In the genomic region with DNA sequence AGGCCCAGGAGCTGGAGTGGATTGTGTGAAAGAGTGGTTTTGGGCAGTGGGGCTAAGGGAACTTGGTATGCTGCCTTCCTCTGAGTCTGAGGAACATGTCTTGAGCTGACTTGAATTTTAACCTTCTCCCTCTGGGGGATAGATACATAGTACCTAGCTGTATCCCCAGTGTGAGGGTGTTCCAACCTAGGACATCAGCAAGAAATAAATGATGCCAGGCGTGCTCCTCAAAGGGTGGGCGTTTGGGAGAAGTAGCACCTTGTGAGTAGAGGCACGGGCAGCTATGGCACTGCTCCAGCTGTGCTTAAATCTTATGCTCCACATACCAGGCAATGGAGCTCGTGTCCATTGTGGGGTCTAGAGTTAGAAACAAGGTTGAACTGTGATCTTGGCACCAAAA, we compare ENCODE assay signal across 25 mouse cellular contexts. TPM values are rescaled to one million over a fixed set of nuclear protein-coding genes. Genes with fewer than 3 reads are reported as not detected.
DNase-seq lines count a peak whose midpoint lies in the region; ATAC-seq and TF ChIP-seq lines count a peak whose summit lies in the region.
"Had no signal": no experiment of that assay in that cellular context is flagged by ENCODE, and none has a peak within 500 bp of the region (broad histone marks: within the 10 kb centered on the region; RNA-seq: fewer than 3 reads in every experiment).

No protein-coding gene starts in this region.

- 85% methylated on average over 4 of the region's 4 CpGs for WGBS in heart, embryonic 13.5 days
- WGBS in heart, embryonic 12.5 days, result 80% methylated on average over 4 of the region's 4 CpGs
- WGBS in kidney, postnatal 0 days, result 86% methylated on average over 4 of the region's 4 CpGs
- WGBS in neural tube, embryonic 13.5 days, result 90% methylated on average over 4 of the region's 4 CpGs

- no peaks in the 10 kb centered on the region for H3K9me3 ChIP-seq in heart, embryonic 13.5 days
- no peaks in the 10 kb centered on the region for H3K9me3 ChIP-seq in heart, embryonic 12.5 days (replicated peaks)
- H3K9me3 ChIP-seq in kidney, postnatal 0 days (replicated peaks; ENCODE audit: low read length), result no peaks in the 10 kb centered on the region
- no peaks in the 10 kb centered on the region for H3K9me3 ChIP-seq in neural tube, embryonic 13.5 days
- H3K9me3 ChIP-seq: embryonic facial prominence, embryonic 12.5 days; embryonic facial prominence, embryonic 15.5 days had no signal

- no peak overlapping the region for H3K27ac ChIP-seq in heart, embryonic 13.5 days (replicated peaks)
- H3K27ac ChIP-seq in heart, embryonic 12.5 days (ENCODE audit: poor library complexity, severe bottlenecking), result no peak overlapping the region
- no peak overlapping the region for H3K27ac ChIP-seq in kidney, postnatal 0 days
- H3K27ac ChIP-seq in neural tube, embryonic 13.5 days (replicated peaks), result no peak overlapping the region
- H3K27ac ChIP-seq: embryonic facial prominence, embryonic 12.5 days; embryonic facial prominence, embryonic 15.5 days; gastrocnemius, adult 2 months; hindbrain, embryonic 14.5 days; hindbrain, postnatal 0 days had no signal

- no peak for TF ChIP-seq CTCF in kidney, postnatal 0 days (IDR thresholded peaks at IDR 0.05; ENCODE audit: low read depth)

- H3K4me2 ChIP-seq in heart, embryonic 13.5 days, result peak overlapping the region; percentile 88; the same call in 1 of the 2 replicates
- H3K4me2 ChIP-seq in heart, embryonic 12.5 days, result no peak overlapping the region
- H3K4me2 ChIP-seq in kidney, postnatal 0 days (ENCODE audit: low read length), result peak overlapping the region; percentile 7; the same call in 1 of the 2 replicates
- H3K4me2 ChIP-seq in neural tube, embryonic 13.5 days, result no peak overlapping the region
- H3K4me2 ChIP-seq: embryonic facial prominence, embryonic 12.5 days; embryonic facial prominence, embryonic 15.5 days; hindbrain, embryonic 14.5 days had no signal

- H3K4me3 ChIP-seq in heart, embryonic 13.5 days, result no peak overlapping the region
- H3K4me3 ChIP-seq in heart, embryonic 12.5 days, result no peak overlapping the region
- no peak overlapping the region for H3K4me3 ChIP-seq in kidney, postnatal 0 days (replicated peaks; ENCODE audit: low read depth, low read length)
- H3K4me3 ChIP-seq in neural tube, embryonic 13.5 days, result no peak overlapping the region
- H3K4me3 ChIP-seq: embryonic facial prominence, embryonic 12.5 days; embryonic facial prominence, embryonic 15.5 days; gastrocnemius, adult 2 months had no signal

- peaks cover 85% of the 10 kb centered on the region for H3K4me1 ChIP-seq in heart, embryonic 13.5 days
- peaks cover 71% of the 10 kb centered on the region for H3K4me1 ChIP-seq in heart, embryonic 12.5 days (replicated peaks)
- peaks cover 28% of the 10 kb centered on the region for H3K4me1 ChIP-seq in kidney, postnatal 0 days (replicated peaks; ENCODE audit: insufficient read depth, low read length)
- peaks cover 53% of the 10 kb centered on the region for H3K4me1 ChIP-seq in neural tube, embryonic 13.5 days (replicated peaks)

- H3K27me3 ChIP-seq in heart, embryonic 13.5 days (replicated peaks), result no peaks in the 10 kb centered on the region
- H3K27me3 ChIP-seq in heart, embryonic 12.5 days (replicated peaks), result no peaks in the 10 kb centered on the region
- no peaks in the 10 kb centered on the region for H3K27me3 ChIP-seq in kidney, postnatal 0 days (ENCODE audit: insufficient read depth, low read length)
- no peaks in the 10 kb centered on the region for H3K27me3 ChIP-seq in neural tube, embryonic 13.5 days
- H3K27me3 ChIP-seq: embryonic facial prominence, embryonic 12.5 days; embryonic facial prominence, embryonic 15.5 days had no signal

- no peak overlapping the region; the same call in 1 of the 2 replicates for H3K9ac ChIP-seq in heart, embryonic 13.5 days
- H3K9ac ChIP-seq in heart, embryonic 12.5 days, result no peak overlapping the region
- H3K9ac ChIP-seq in kidney, postnatal 0 days (ENCODE audit: low read depth, low read length), result no peak overlapping the region
- 0 out of 2 replicates have a peak overlapping the region, but pooled peaks have one; percentile 18 for H3K9ac ChIP-seq in neural tube, embryonic 13.5 days
- H3K9ac ChIP-seq: embryonic facial prominence, embryonic 12.5 days; embryonic facial prominence, embryonic 15.5 days; forebrain, postnatal 0 days; hindbrain, embryonic 14.5 days had no signal

- ATAC-seq in heart, embryonic 13.5 days (ENCODE audit: extremely low read depth, insufficient number of reproducible peaks, low FRiP score, low TSS enrichment), result no peak
- ATAC-seq in heart, embryonic 12.5 days (ENCODE audit: insufficient number of reproducible peaks, low FRiP score), result no peak
- ATAC-seq in kidney, postnatal 0 days (replicated peaks; ENCODE audit: low FRiP score, low read depth), result no peak
- ATAC-seq in neural tube, embryonic 13.5 days (ENCODE audit: low read depth), result no peak
- ATAC-seq: forebrain, embryonic 14.5 days; forebrain, postnatal 0 days; hindbrain, postnatal 0 days; inflammation-experienced regulatory T-cells, adult 6 months; intestine, embryonic 16.5 days had no signal

- no peak for DNase-seq in kidney, postnatal 0 days (ENCODE audit: low spot score)
- no peak for DNase-seq in kidney, adult 9 months
- DNase-seq in neural tube, embryonic 10.5 days (ENCODE audit: extremely low spot score, low spot score), result no peak
- DNase-seq: adrenal gland, adult 2 months; adrenal gland, postnatal 14 days; B cell, adult 2 months; cerebellum, adult 11 months; cerebellum, adult 2 months; cerebellum, adult 9-11 months; cerebellum, postnatal 25 days; forebrain, postnatal 0 days; gastrocnemius, adult 2 months; gastrocnemius, postnatal 14 days; heart, adult 18-20 months; heart, postnatal 4 days had no signal

- peaks cover 76% of the 10 kb centered on the region for H3K36me3 ChIP-seq in heart, embryonic 13.5 days
- H3K36me3 ChIP-seq in heart, embryonic 12.5 days, result peaks cover 69% of the 10 kb centered on the region
- peaks cover 19% of the 10 kb centered on the region for H3K36me3 ChIP-seq in kidney, postnatal 0 days (ENCODE audit: insufficient read depth, low read length)
- peaks cover 62% of the 10 kb centered on the region for H3K36me3 ChIP-seq in neural tube, embryonic 13.5 days

RNA-seq across cellular contexts. Expression of gene Fkbp1a, which starts 4.3 kb away (rescaled TPM):
- 657 and 732 TPM in 2 replicates for polyA plus RNA-seq in heart, embryonic 13.5 days (2015; fragmentation: Nextera tagmentation; extraction: Ambion mirVana)
- 751 and 791 TPM in 2 replicates for polyA plus RNA-seq in heart, embryonic 12.5 days (2016; fragmentation: Nextera tagmentation; extraction: Ambion mirVana)
- polyA plus RNA-seq in kidney, postnatal 0 days (2015; fragmentation: Nextera tagmentation; extraction: Ambion mirVana), result 534 and 595 TPM in 2 replicates
- polyA plus RNA-seq in neural tube, embryonic 13.5 days (2015; fragmentation: Nextera tagmentation; extraction: Ambion mirVana), result 637 and 667 TPM in 2 replicates

RNA-seq across cellular contexts. Expression of gene Sdcbp2, which starts 25.9 kb away (rescaled TPM):
- polyA plus RNA-seq in heart, embryonic 13.5 days (2015; fragmentation: Nextera tagmentation; extraction: Ambion mirVana), result 1.6 and 2.0 TPM in 2 replicates
- polyA plus RNA-seq in heart, embryonic 12.5 days (2016; fragmentation: Nextera tagmentation; extraction: Ambion mirVana), result 1.0 and 1.6 TPM in 2 replicates
- polyA plus RNA-seq in kidney, postnatal 0 days (2015; fragmentation: Nextera tagmentation; extraction: Ambion mirVana), result 1.9 and 2.0 TPM in 2 replicates
- polyA plus RNA-seq in neural tube, embryonic 13.5 days (2015; fragmentation: Nextera tagmentation; extraction: Ambion mirVana), result 0.68 and 1.1 TPM in 2 replicates

RNA-seq across cellular contexts. Expression of gene Nsfl1c, which starts 52.6 kb away (rescaled TPM):
- 149 and 171 TPM in 2 replicates for polyA plus RNA-seq in heart, embryonic 13.5 days (2015; fragmentation: Nextera tagmentation; extraction: Ambion mirVana)
- polyA plus RNA-seq in heart, embryonic 12.5 days (2016; fragmentation: Nextera tagmentation; extraction: Ambion mirVana), result 159 and 160 TPM in 2 replicates
- 179 and 190 TPM in 2 replicates for polyA plus RNA-seq in kidney, postnatal 0 days (2015; fragmentation: Nextera tagmentation; extraction: Ambion mirVana)
- 258 and 272 TPM in 2 replicates for polyA plus RNA-seq in neural tube, embryonic 13.5 days (2015; fragmentation: Nextera tagmentation; extraction: Ambion mirVana)

Comparison
In these comparisons a context has a peak if more than half of its experiments do, and no peak if none do; other contexts are left out.
1. H3K4me2 ChIP-seq: peak in heart, embryonic 13.5 days (single experiment) and kidney, postnatal 0 days (single experiment); none in heart, embryonic 12.5 days (single experiment) and neural tube, embryonic 13.5 days (single experiment).